Mouse (Mus musculus) c-Kit-positive CD71-negative TER-119-negative erythroid progenitor cells, embryonic 14.5 days (primary cell): Measurements from ENCODE around the gene Gm8138.
"Not testable (repeated sequence)": the region's sequence is repeated elsewhere in the genome, so short reads cannot be mapped to it uniquely, and the experiment has no call there.

Experiments used
- DNase-seq: peaks from one replicate; pipeline ENCODE4 v3.0.0-alpha.2; 2013; ENCODE audit warnings: low read depth

Gene Gm8138

DNA sequence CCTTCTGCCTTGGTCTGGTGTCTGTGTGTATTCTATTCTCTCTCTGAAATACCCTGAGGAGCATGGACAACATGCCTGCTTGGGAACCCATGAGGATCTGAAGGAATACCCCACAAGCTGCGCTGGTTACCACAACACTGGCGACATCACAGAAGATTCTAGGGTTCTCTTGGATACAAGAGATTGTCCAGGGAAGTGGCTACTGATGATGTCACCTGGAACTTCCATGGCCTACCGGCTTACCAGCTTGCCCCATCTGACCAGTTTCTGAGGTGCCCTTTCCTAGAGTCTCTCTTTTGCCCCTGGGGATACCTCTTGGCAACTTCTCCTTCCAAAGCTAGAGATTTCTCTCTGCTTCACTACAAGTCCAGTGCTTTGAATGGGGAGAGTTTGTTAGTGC is at the start of gene Gm8138:
Gene Gm8138 (minus strand): TSS at position 101 of the 400 bp plus-strand sequence.
- DNase-seq: not testable (repeated sequence)

DNA sequence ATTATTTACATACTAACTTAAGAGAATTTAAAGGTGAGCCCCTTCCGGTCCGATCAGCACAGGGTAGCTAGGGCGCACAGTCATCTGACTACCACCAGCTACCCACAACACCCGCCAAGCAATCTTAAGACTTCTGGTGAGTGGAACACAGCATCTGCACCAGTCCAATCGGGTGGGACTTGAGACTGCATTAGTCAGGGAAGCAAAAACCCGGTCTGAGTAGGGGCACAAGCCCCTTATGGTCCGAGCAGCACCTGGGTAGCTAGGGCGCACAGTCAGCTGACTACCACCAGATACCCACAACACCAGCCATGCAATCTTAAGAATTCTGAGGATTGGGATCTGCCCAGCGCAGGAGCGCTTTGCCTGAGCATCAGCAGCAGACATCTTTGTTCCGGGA is 54.4 kb downstream of the Gm8138 start:
- DNase-seq: not testable (repeated sequence)
